Mouse (Mus musculus) bone marrow, adult 2 months (tissue): ENCODE measurements around the gene Prr13. TPM values are rescaled to one million over a fixed set of nuclear protein-coding genes. Genes with fewer than 3 reads are reported as not detected.

ENCODE experiments used
- H3K27ac ChIP-seq: fragments of 200-500 bp; 2 replicates; pipeline ENCODE4 v1.5.1; 2012; ENCODE audit warnings: low read depth, mild to moderate bottlenecking, control low read depth, inconsistent platforms, low read length; ENCODE audit not compliant: control insufficient read depth, poor library complexity, insufficient read depth
- H3K4me1 ChIP-seq: fragments of 200-500 bp; 2 replicates; pipeline ENCODE4 v1.6.1; 2011; ENCODE audit warnings: low read length; ENCODE audit not compliant: control insufficient read depth, insufficient read depth
- H3K4me3 ChIP-seq: fragments of 200-500 bp; replicated peaks from 2 replicates; pipeline ENCODE3; 2011; ENCODE audit warnings: mild to moderate bottlenecking, low read depth, low read length, control low read depth; ENCODE audit not compliant: control insufficient read depth
- CTCF ChIP-seq: fragments of 200-500 bp; IDR thresholded peaks from 2 replicates; pipeline ENCODE4 v1.5.1; 2011; ENCODE audit warnings: low read length, control low read depth; ENCODE audit not compliant: control insufficient read depth, insufficient read depth
- POLR2A ChIP-seq: fragments of 200-500 bp; IDR thresholded peaks from 2 replicates; pipeline ENCODE4 v1.6.1; 2011; ENCODE audit warnings: low read depth, mild to moderate bottlenecking, control low read depth, low read length, borderline replicate concordance; ENCODE audit not compliant: control insufficient read depth
- WGBS: fragments of 180-500 bp; shearing (Covaris S2); methylation state at CpG from one replicate; pipeline ENCODE4 v1.1.7; 2018; 5-methylcytosine and 5-hydroxymethylcytosine counted together
- polyA plus RNA-seq: library from polyadenylated mRNA; stranded (reverse); fragments of >200 nt; gene quantifications from 2 replicates; pipeline ENCODE4 v1.2.4, GENCODE M21; 2011; ENCODE audit warnings: low replicate concordance; ENCODE audit not compliant: missing spikeins, insufficient read depth, insufficient read length

Prr13 gene
- polyA plus RNA-seq, 1 experiment: 251 TPM

DNA sequence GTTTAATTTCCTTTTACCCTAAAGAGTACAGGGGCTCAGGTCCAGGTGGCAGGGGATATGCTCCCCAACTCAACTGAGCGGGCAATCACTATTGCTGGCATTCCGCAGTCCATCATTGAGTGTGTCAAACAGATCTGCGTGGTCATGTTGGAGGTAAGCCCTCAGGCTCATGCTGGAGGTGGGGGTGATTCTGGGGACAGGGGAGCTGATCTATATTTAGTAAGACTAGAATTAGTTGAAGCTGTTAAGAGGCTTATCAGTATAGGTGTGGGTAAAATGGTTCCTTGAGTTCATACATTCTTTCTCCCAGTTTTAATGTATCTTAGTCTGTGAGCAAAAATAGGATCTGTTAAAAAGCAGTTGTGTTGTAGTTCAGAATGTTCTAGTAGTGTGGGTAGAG is 24.3 kb downstream of the Prr13 start:
- TF ChIP-seq CTCF (no peak), POLR2A (no peak)
- no peaks in the 10 kb centered on the region for H3K4me1 ChIP-seq
- 95% methylated on average over 3 of the region's 3 CpGs for WGBS
- H3K27ac ChIP-seq: no peak overlapping the region
- no peak overlapping the region for H3K4me3 ChIP-seq

DNA sequence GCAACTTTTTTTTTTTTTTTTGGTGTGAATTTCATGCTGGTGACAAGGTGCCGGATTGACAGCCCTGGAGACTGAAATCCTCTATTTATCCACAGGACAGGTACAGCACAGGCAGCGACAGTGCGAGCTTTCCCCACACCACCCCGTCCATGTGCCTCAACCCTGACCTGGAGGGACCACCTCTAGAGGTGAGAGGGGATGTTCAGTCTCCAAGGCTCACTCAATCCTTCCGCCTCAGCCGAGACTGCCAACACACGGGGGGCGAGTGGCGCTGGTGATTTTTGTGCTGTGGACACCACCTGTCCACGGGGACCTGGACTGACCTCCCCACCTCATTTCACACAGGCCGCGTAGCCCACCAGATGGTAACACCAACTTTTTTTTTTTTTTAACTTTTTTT is 27.0 kb downstream of the Prr13 start:
- WGBS: 94% methylated on average over 12 of the region's 12 CpGs
- TF ChIP-seq POLR2A (no peak), CTCF (no peak)
- Histone ChIP-seq H3K4me3 (no peak overlapping the region), H3K27ac (no peak overlapping the region), H3K4me1 (no peaks in the 10 kb centered on the region)

DNA sequence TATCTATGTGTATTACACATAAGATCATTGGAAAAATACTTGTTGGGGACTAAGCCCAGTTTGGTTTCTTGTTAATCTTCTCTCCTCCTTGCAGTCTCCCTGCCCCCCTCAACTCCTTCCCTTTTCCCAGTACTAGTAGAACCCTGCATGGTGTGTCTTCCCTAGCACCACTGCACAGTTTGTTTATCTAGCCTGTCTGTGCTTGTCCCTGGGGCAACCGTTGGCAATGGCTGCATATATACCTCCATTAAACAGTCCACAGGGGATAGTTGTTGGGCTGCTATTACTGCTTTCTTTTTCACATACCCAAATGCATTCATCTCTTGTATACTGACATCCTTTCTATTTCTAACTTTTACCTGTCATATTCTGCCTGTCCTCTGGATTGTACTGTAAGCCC is 28.8 kb downstream of the Prr13 start:
- H3K4me3 ChIP-seq: no peak overlapping the region
- TF ChIP-seq POLR2A: no peak
- TF ChIP-seq CTCF: no peak
- H3K4me1 ChIP-seq: no peaks in the 10 kb centered on the region
- no peak overlapping the region for H3K27ac ChIP-seq
- 85% methylated on average over 1 of the region's 1 CpGs for WGBS

DNA sequence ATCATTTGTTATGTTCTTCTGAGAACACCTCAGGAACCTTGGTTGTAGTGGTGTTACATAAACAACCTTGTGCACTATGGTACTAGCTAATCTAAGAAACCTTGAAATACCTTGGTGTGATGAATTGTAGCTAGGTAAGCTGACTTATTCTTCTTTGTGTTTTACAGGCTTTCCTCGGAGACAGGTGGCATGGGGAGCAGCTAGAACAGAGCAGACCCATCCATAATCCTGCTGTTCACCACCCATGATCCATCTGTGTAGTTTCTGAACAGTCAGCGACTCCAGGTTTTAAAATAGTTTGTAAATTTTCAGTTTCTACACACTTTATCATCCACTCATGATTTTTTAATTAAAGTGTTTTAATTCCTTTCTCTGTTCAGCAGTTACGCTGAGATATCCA is 39.5 kb downstream of the Prr13 start:
- TF ChIP-seq POLR2A (no peak), CTCF (no peak)
- 88% methylated on average over 3 of the region's 3 CpGs for WGBS
- H3K4me3 ChIP-seq: no peak overlapping the region
- no peak overlapping the region for H3K27ac ChIP-seq
- no peaks in the 10 kb centered on the region for H3K4me1 ChIP-seq

DNA sequence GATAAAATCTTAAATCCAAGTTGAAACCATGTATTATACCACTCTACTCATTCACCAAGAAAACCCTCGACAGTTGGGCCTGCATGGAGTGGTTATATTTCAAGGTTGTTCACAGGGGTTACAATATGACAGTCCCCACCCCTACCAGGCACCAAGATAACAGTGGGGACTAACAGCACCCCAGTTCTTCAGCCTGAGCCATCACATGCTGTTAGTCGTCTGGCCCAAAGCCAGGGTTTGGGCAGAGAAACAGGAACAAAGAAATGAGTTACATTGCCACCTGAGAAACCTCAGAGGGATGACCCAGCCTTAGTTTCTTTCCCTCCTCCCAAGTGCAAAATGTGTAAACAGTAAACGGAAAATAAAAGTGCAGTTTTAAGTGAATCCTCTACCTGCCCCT is 40.5 kb downstream of the Prr13 start:
- WGBS: 39% methylated on average over 3 of the region's 3 CpGs
- H3K4me3 ChIP-seq: no peak overlapping the region
- no peaks in the 10 kb centered on the region for H3K4me1 ChIP-seq

DNA sequence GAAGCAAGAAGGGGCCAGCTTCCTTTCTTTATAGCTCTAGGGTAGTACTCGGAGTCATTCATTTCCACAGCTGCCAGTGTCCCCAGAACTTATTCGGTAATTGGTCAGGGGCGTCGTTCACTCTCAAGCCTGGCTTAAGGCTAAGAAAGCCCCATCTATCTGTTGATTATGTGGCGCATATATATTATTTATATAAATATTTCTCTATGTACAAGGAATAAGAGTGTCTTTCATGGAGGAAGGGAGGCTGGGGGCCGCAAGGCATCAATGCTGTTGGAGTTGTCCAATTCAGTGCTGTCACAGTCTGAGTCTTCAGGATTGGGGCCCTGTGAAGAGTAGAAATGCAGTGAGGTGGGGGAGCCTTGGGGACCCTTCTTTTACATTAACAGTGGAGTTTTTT is 41.0 kb downstream of the Prr13 start:
- 84% methylated on average over 6 of the region's 6 CpGs for WGBS
- Histone ChIP-seq H3K4me1 (no peaks in the 10 kb centered on the region), H3K4me3 (no peak overlapping the region), H3K27ac (no peak overlapping the region)
- TF ChIP-seq POLR2A (no peak), CTCF (no peak)

More for the DNA sequence above, 40.5 kb downstream of the Prr13 start:
- no peak overlapping the region for H3K27ac ChIP-seq
- TF ChIP-seq CTCF (no peak), POLR2A (no peak)

DNA sequence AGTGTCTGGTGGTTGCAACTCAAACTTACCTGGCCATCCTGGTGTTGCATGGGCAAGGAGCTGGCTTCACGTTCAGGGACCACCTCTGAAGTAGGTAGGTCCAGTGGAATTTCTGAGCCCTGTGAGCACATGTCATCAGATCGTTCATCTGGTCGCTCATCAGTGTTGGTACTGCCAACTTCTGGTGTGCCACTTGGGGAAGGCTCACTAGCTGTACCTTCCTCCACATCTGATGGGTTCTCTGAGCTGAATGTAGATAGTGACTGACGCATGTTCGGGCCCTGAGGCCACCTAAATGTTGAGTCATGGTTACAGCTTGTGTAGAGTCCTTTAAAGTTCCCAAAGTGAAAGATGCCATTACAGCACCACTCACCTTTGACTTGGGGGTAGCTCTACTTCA is 41.7 kb downstream of the Prr13 start:
- WGBS: 87% methylated on average over 5 of the region's 5 CpGs
- TF ChIP-seq CTCF: no peak
- Histone ChIP-seq H3K4me1 (no peaks in the 10 kb centered on the region), H3K27ac (no peak overlapping the region), H3K4me3 (no peak overlapping the region)

DNA sequence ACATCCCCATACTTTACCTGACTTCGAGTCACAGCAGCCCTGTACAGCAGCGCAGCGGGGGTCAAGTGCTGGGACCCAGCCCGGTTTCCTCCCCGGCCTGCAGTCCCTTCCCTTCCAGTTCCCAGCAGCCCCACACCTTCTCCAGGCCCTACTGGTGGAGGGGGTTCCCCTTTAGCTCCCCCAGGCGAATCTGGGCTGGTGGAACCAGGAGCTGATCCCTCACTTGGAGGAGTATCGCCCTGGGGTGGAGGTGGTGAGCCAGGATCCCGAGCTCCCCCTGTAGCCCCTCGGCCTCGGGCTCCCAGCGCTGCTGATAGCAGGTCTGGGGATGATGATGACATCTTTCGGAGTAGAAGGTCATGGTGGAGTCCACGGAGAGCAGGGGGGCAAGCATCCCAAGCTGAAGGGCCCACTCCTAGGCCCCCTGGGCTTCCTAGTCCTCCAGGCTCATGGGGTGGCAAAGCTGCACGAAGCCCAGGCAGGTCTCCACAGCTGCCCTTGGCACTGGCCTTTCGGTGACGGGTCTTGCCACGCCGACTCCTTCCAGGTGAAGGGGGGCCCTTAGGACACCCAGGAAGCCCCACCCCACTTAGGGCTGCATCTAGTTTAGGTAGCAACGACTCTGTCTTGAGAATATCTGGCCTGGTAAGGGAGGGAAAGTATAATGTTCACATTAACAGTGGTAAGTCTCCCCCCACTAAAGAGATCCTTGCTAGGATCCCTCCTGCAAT is 42.4 kb downstream of the Prr13 start:
- Histone ChIP-seq H3K27ac (no peak overlapping the region), H3K4me3 (no peak overlapping the region), H3K4me1 (no peaks in the 10 kb centered on the region)
- WGBS: 91% methylated on average over 19 of the region's 19 CpGs
- TF ChIP-seq POLR2A: no peak
- TF ChIP-seq CTCF: no peak
